Mouse (Mus musculus): ENCODE measurements around the gene Pno1. TPM values are rescaled to one million over a fixed set of nuclear protein-coding genes. Genes with fewer than 3 reads are reported as not detected.

Gene Pno1
- polyA plus RNA-seq, 1 experiment from 2014 or later: 51.5 TPM

DNA sequence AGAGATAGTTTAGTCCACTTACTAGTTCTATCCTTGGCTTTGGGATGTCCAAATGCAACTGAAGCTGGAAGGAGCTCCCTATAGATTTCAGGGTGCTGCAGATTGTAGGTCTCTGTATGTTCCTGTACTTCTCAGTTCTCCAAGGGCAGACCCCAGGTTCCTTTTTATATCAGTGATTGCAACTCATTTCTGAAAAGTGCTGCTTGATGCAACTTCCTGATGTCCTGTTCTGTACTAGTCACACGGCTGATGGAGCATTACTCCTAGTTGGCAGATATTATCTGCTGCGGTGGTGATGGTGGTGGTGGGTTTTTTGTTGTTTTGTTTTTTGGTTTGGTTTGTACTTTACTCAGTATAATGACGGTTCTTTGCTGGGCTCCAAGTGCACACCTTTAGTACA, 30.6 kb downstream of the Pno1 start:
- no peak for ATAC-seq (ENCODE audit: insufficient number of reproducible peaks, insufficient read depth, low FRiP score, low read depth)
- H3K4me1 ChIP-seq (ENCODE audit: control insufficient read depth in 2 of 2, insufficient read depth in 2 of 2, low read length in 2 of 2): no peaks in the 10 kb centered on the region
- H3K36me3 ChIP-seq (ENCODE audit: control insufficient read depth, insufficient read depth, low read length): 0 out of 2 replicates have a peak, but pooled peaks cover 4% of the 10 kb centered on the region
- H3K27ac ChIP-seq (replicated peaks in 1 of 2; ENCODE audit: control insufficient read depth in 1 of 2, insufficient read depth in 1 of 2, low read depth in 2 of 2, low read length in 2 of 2): no peak overlapping the region
- H3K9me3 ChIP-seq (ENCODE audit: control insufficient read depth, low read length): no peaks in the 10 kb centered on the region
- no peak overlapping the region for H3K4me2 ChIP-seq (ENCODE audit: low read length)
- no peak overlapping the region for H3K4me3 ChIP-seq (ENCODE audit: control insufficient read depth in 1 of 2, insufficient read depth in 1 of 2, low read depth in 1 of 2, low read length in 2 of 2)
- WGBS: 80% methylated on average over 3 of the region's 3 CpGs
- no peak overlapping the region for H3K9ac ChIP-seq (ENCODE audit: low read length)
- no peaks in the 10 kb centered on the region for H3K27me3 ChIP-seq (ENCODE audit: control insufficient read depth, insufficient read depth, low read length)

DNA sequence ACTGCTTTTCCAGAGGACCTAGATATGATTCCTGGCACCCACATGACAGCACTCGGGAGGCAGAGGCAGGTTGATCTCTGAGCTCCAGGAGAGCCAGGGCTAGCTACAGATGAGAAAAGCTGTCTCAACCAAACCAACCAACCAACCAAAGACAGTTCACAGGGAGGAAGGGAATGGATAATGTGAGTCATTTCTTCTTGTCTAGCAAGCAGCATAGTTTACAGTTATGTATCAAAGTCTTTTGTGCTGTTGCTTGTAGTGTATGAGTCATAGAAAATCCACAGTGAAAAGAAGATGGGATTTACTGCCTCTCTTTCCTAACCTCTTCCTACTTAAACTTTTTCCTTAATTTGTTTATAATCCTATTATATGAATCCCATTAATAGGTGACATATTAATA, 34.7 kb downstream of the Pno1 start:
- Histone ChIP-seq H3K9me3 (ENCODE audit: control insufficient read depth, low read length) (0 out of 2 replicates have a peak, but pooled peaks cover 4% of the 10 kb centered on the region), H3K4me3 (ENCODE audit: control insufficient read depth in 1 of 2, insufficient read depth in 1 of 2, low read depth in 1 of 2, low read length in 2 of 2) (no peak overlapping the region), H3K4me1 (ENCODE audit: control insufficient read depth in 2 of 2, insufficient read depth in 2 of 2, low read length in 2 of 2) (peaks cover 0 to 5% of the 10 kb centered on the region in 2 experiments; a peak in 1 of 4 replicates), H3K27ac (replicated peaks in 1 of 2; ENCODE audit: control insufficient read depth in 1 of 2, insufficient read depth in 1 of 2, low read depth in 2 of 2, low read length in 2 of 2) (no peak overlapping the region), H3K9ac (ENCODE audit: low read length) (no peak overlapping the region), H3K4me2 (ENCODE audit: low read length) (no peak overlapping the region), H3K27me3 (ENCODE audit: control insufficient read depth, insufficient read depth, low read length) (no peaks in the 10 kb centered on the region), H3K36me3 (ENCODE audit: control insufficient read depth, insufficient read depth, low read length) (0 out of 2 replicates have a peak, but pooled peaks cover 3% of the 10 kb centered on the region)
- ATAC-seq (ENCODE audit: insufficient number of reproducible peaks, insufficient read depth, low FRiP score, low read depth): no peak
- WGBS: 100% methylated on average over 1 of the region's 1 CpGs

DNA sequence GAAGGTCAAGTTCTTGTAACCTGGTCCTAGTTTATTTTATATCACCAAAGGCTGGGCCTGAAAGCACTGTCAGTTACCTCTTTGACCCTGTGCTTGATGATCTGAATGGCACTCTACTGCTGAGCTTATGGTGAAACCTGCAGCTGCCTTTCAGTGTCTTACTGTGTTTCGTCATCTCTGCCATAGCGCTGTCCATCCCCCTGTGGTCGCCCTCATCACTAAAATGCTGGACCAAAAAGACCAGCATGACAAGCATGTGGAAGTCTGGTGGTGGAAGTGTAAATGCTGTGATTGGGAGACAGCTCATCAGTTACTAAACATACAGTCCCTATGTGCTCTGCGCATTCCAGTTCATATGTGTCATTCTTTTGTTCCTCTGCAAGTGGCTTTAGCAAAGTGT, 39.1 kb downstream of the Pno1 start:
- ATAC-seq (ENCODE audit: insufficient number of reproducible peaks, insufficient read depth, low FRiP score, low read depth): no peak
- Histone ChIP-seq H3K9me3 (ENCODE audit: control insufficient read depth, low read length) (0 out of 2 replicates have a peak, but pooled peaks cover 4% of the 10 kb centered on the region), H3K27me3 (ENCODE audit: control insufficient read depth, insufficient read depth, low read length) (no peaks in the 10 kb centered on the region), H3K4me2 (ENCODE audit: low read length) (no peak overlapping the region), H3K9ac (ENCODE audit: low read length) (no peak overlapping the region), H3K4me3 (ENCODE audit: control insufficient read depth in 1 of 2, insufficient read depth in 1 of 2, low read depth in 1 of 2, low read length in 2 of 2) (no peak overlapping the region), H3K36me3 (ENCODE audit: control insufficient read depth, insufficient read depth, low read length) (0 out of 2 replicates have a peak, but pooled peaks cover 3% of the 10 kb centered on the region), H3K27ac (replicated peaks in 1 of 2; ENCODE audit: control insufficient read depth in 1 of 2, insufficient read depth in 1 of 2, low read depth in 2 of 2, low read length in 2 of 2) (no peak overlapping the region), H3K4me1 (ENCODE audit: control insufficient read depth in 2 of 2, insufficient read depth in 2 of 2, low read length in 2 of 2) (peaks cover 0 to 19% of the 10 kb centered on the region in 2 experiments; a peak in 2 of 4 replicates)
- WGBS: 81% methylated on average over 4 of the region's 4 CpGs

DNA sequence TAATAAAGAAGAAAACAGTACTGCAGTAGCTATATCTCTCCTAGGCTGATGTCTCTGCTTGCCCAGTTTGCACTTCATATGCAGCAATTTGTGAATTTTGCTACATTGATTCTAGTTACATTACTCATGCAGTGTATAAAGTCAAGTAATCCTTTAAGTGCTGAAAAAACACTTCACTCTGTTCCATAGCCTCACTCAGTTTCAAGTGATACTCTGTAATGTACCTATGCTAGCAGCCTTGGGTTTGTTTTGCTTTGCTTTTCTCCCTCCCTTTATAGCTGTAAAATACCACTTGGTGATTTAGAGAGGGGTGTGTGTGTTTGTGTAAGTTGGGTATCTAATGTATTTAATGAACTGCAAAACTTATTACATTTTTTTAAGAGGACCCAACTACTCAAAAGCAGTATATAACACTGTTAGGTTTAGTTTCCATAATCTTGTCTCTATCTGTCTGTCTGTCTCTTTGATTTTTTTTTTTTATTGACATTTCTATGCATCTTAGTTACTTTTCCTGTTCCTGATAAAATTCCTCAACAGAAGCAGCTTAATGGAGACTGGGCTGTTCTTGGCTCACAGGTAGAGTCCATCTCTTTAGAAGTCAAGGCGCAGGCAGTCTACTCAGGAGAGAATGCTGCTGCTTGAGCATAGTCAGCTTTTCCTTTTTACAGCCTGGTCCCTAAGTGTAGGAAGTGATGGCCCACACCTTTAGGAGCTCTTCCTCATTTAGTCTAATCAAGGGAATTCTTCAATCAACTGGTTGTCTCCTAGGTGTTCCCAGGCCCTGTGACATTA, 40.2 kb downstream of the Pno1 start:
- Histone ChIP-seq H3K27me3 (ENCODE audit: control insufficient read depth, insufficient read depth, low read length) (no peaks in the 10 kb centered on the region), H3K36me3 (ENCODE audit: control insufficient read depth, insufficient read depth, low read length) (0 out of 2 replicates have a peak, but pooled peaks cover 3% of the 10 kb centered on the region), H3K27ac (replicated peaks in 1 of 2; ENCODE audit: control insufficient read depth in 1 of 2, insufficient read depth in 1 of 2, low read depth in 2 of 2, low read length in 2 of 2) (no peak overlapping the region), H3K9me3 (ENCODE audit: control insufficient read depth, low read length) (0 out of 2 replicates have a peak, but pooled peaks cover 4% of the 10 kb centered on the region), H3K4me3 (ENCODE audit: control insufficient read depth in 1 of 2, insufficient read depth in 1 of 2, low read depth in 1 of 2, low read length in 2 of 2) (no peak overlapping the region), H3K9ac (ENCODE audit: low read length) (no peak overlapping the region), H3K4me2 (ENCODE audit: low read length) (no peak overlapping the region), H3K4me1 (ENCODE audit: control insufficient read depth in 2 of 2, insufficient read depth in 2 of 2, low read length in 2 of 2) (peaks cover 2 to 20% of the 10 kb centered on the region in 2 experiments; a peak in 2 of 4 replicates)
- WGBS: 87% methylated on average over 1 of the region's 1 CpGs
- no peak for ATAC-seq (ENCODE audit: insufficient number of reproducible peaks, insufficient read depth, low FRiP score, low read depth)

DNA sequence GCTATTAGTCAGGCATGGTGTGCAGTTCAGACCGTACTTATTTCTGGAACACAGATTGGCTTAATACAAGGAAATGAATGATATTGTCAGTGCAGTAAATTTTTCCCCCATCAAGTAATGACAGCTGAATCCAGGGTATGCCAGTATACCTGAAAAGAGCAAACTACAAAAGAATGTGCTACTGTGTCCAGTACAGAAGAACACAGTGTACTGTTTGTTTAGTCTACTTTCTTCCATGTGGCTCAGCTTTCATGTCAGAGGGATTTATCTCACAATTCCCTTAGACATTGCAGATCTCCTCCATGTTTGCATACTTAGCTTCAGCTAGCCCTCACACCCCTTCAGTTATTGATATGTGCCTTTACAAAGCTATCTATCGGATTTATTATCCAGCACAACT, 42.1 kb downstream of the Pno1 start:
- WGBS: 70% methylated on average over 2 of the region's 2 CpGs

DNA sequence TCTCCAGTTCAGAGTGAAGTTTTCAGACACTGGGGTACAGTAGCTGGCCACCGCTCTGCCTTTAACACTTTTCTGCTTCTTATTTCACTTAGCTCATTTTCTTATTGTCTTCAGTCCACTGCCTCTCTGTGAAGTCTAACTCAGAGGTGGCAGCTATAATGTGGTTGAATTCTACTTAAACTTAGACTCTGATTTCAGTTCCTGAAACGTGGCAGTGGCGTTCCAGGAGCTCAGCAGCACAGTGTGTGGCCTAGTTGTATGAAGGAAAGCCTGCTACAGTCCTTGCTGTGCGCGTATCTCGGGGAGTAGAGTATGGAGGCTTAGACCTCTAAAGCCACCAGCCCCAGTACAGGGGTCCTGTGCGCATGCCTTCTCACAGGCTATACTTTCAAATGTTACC, 44.7 kb downstream of the Pno1 start:
- Histone ChIP-seq H3K9ac (ENCODE audit: low read length) (no peak overlapping the region), H3K27ac (replicated peaks in 1 of 2; ENCODE audit: control insufficient read depth in 1 of 2, insufficient read depth in 1 of 2, low read depth in 2 of 2, low read length in 2 of 2) (no peak overlapping the region), H3K4me2 (ENCODE audit: low read length) (no peak overlapping the region), H3K36me3 (ENCODE audit: control insufficient read depth, insufficient read depth, low read length) (no peaks in the 10 kb centered on the region), H3K9me3 (ENCODE audit: control insufficient read depth, low read length) (no peaks in the 10 kb centered on the region), H3K4me1 (ENCODE audit: control insufficient read depth in 2 of 2, insufficient read depth in 2 of 2, low read length in 2 of 2) (peaks cover 6 to 29% of the 10 kb centered on the region in 2 experiments; a peak in 2 of 4 replicates), H3K27me3 (ENCODE audit: control insufficient read depth, insufficient read depth, low read length) (no peaks in the 10 kb centered on the region), H3K4me3 (ENCODE audit: control insufficient read depth in 1 of 2, insufficient read depth in 1 of 2, low read depth in 1 of 2, low read length in 2 of 2) (no peak overlapping the region)
- no peak for ATAC-seq (ENCODE audit: insufficient number of reproducible peaks, insufficient read depth, low FRiP score, low read depth)
- 88% methylated on average over 7 of the region's 7 CpGs for WGBS

More for the DNA sequence above, 42.1 kb downstream of the Pno1 start:
- H3K4me2 ChIP-seq (ENCODE audit: low read length): no peak overlapping the region
- H3K4me3 ChIP-seq (ENCODE audit: control insufficient read depth in 1 of 2, insufficient read depth in 1 of 2, low read depth in 1 of 2, low read length in 2 of 2): no peak overlapping the region
- H3K27ac ChIP-seq (replicated peaks in 1 of 2; ENCODE audit: control insufficient read depth in 1 of 2, insufficient read depth in 1 of 2, low read depth in 2 of 2, low read length in 2 of 2): no peak overlapping the region
- no peak for ATAC-seq (ENCODE audit: insufficient number of reproducible peaks, insufficient read depth, low FRiP score, low read depth)
- 0 out of 2 replicates have a peak, but pooled peaks cover 3% of the 10 kb centered on the region for H3K36me3 ChIP-seq (ENCODE audit: control insufficient read depth, insufficient read depth, low read length)
- no peaks in the 10 kb centered on the region for H3K27me3 ChIP-seq (ENCODE audit: control insufficient read depth, insufficient read depth, low read length)
- H3K9me3 ChIP-seq (ENCODE audit: control insufficient read depth, low read length): 0 out of 2 replicates have a peak, but pooled peaks cover 4% of the 10 kb centered on the region
- no peak overlapping the region for H3K9ac ChIP-seq (ENCODE audit: low read length)
- H3K4me1 ChIP-seq (ENCODE audit: control insufficient read depth in 2 of 2, insufficient read depth in 2 of 2, low read length in 2 of 2): peaks cover 4 to 24% of the 10 kb centered on the region in 2 experiments; a peak in 2 of 4 replicates

DNA sequence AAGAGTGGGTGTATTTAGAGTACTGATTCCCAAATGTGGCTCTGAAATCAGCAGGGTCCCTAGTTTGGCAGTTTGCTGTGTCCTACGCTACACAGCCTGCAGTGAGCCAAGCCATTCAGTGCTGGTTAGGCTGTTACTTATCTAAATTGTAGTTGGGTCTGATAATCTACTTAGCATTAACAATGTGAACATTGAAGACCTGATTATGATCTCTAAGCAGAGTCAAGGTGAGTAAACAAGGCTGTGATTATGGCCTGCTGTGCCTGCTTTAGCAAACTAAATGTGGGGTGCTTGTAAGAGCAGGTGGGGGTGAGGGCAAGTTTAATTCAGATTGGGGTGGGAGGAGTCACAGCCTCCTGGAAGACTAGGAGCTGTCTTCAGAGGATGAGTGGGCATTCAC, 47.4 kb downstream of the Pno1 start:
- Histone ChIP-seq H3K9me3 (ENCODE audit: control insufficient read depth, low read length) (no peaks in the 10 kb centered on the region), H3K4me3 (ENCODE audit: control insufficient read depth in 1 of 2, insufficient read depth in 1 of 2, low read depth in 1 of 2, low read length in 2 of 2) (no peak overlapping the region), H3K4me2 (ENCODE audit: low read length) (no peak overlapping the region), H3K9ac (ENCODE audit: low read length) (no peak overlapping the region), H3K27ac (replicated peaks in 1 of 2; ENCODE audit: control insufficient read depth in 1 of 2, insufficient read depth in 1 of 2, low read depth in 2 of 2, low read length in 2 of 2) (no peak overlapping the region), H3K4me1 (ENCODE audit: control insufficient read depth in 2 of 2, insufficient read depth in 2 of 2, low read length in 2 of 2) (peaks cover 6 to 24% of the 10 kb centered on the region in 2 experiments; a peak in 2 of 4 replicates), H3K27me3 (ENCODE audit: control insufficient read depth, insufficient read depth, low read length) (no peaks in the 10 kb centered on the region), H3K36me3 (ENCODE audit: control insufficient read depth, insufficient read depth, low read length) (no peaks in the 10 kb centered on the region)
- ATAC-seq (ENCODE audit: insufficient number of reproducible peaks, insufficient read depth, low FRiP score, low read depth): no peak
- WGBS: 76% methylated on average over 1 of the region's 1 CpGs
